Mouse (Mus musculus) limb, embryonic 11.5 days (tissue): Measurements from ENCODE around the gene Itm2b. TPM values are rescaled to one million over a fixed set of nuclear protein-coding genes. Genes with fewer than 3 reads are reported as not detected.

Experiments
- ATAC-seq: fragments of 200-750 bp; cut with Nextera tagmentation; 2 replicates; pipeline ENCODE4 v1.8.0; 2017; ENCODE audit warnings: low read depth; ENCODE audit not compliant: insufficient number of reproducible peaks, low FRiP score, low TSS enrichment
- DNase-seq: peaks from one replicate; pipeline ENCODE4 v3.0.0-alpha.2; 2015; ENCODE audit warnings: low spot score
- H3K27ac ChIP-seq: fragments of 300-500 bp; sonication (generic); replicated peaks from 2 replicates; pipeline ENCODE4 v1.5.1; 2014; ENCODE audit warnings: low read depth, mild to moderate bottlenecking, low read length
- H3K27me3 ChIP-seq: fragments of 300-500 bp; sonication (generic); 2 replicates; pipeline ENCODE4 v1.6.1; 2014; ENCODE audit warnings: mild to moderate bottlenecking, low read length, mixed read lengths; ENCODE audit not compliant: control insufficient read depth, insufficient read depth
- H3K36me3 ChIP-seq: fragments of 300-500 bp; sonication (generic); 2 replicates; pipeline ENCODE4 v1.6.1; 2014; ENCODE audit warnings: mild to moderate bottlenecking, low read length, moderate library complexity, mixed read lengths; ENCODE audit not compliant: control insufficient read depth, insufficient read depth
- H3K4me1 ChIP-seq: fragments of 300-500 bp; sonication (generic); 2 replicates; pipeline ENCODE4 v1.6.1; 2014; ENCODE audit warnings: low read length, mixed read lengths; ENCODE audit not compliant: control insufficient read depth, insufficient read depth
- H3K4me2 ChIP-seq: fragments of 300-500 bp; sonication (generic); 2 replicates; pipeline ENCODE4 v1.6.1; 2014; ENCODE audit warnings: low read depth, mild to moderate bottlenecking, moderate library complexity; ENCODE audit not compliant: severe bottlenecking
- H3K4me3 ChIP-seq: fragments of 300-500 bp; sonication (generic); 2 replicates; pipeline ENCODE4 v1.5.1; 2014; ENCODE audit warnings: low read depth, low read length
- H3K9ac ChIP-seq: fragments of 300-500 bp; sonication (generic); 2 replicates; pipeline ENCODE4 v1.6.1; 2014; ENCODE audit warnings: mild to moderate bottlenecking, low read length
- H3K9me3 ChIP-seq: fragments of 300-500 bp; sonication (generic); 2 replicates; pipeline ENCODE4 v1.6.1; 2016; ENCODE audit warnings: low read length; ENCODE audit not compliant: control insufficient read depth
- WGBS: fragments of 180-500 bp; shearing (Covaris S2); extraction: QIAGEN DNeasy Blood & Tissue Kit; methylation state at CpG from one replicate; pipeline ENCODE4 v1.1.7; 2014; 5-methylcytosine and 5-hydroxymethylcytosine counted together
- polyA plus RNA-seq: library from polyadenylated mRNA; unstranded; fragments of >200 nt; fragmentation: Nextera tagmentation; extraction: Ambion mirVana; gene quantifications from 2 replicates; pipeline ENCODE4 v1.2.1, GENCODE M21; 2014

Gene Itm2b
- polyA plus RNA-seq, 1 experiment from 2014 or later = 352 TPM

DNA sequence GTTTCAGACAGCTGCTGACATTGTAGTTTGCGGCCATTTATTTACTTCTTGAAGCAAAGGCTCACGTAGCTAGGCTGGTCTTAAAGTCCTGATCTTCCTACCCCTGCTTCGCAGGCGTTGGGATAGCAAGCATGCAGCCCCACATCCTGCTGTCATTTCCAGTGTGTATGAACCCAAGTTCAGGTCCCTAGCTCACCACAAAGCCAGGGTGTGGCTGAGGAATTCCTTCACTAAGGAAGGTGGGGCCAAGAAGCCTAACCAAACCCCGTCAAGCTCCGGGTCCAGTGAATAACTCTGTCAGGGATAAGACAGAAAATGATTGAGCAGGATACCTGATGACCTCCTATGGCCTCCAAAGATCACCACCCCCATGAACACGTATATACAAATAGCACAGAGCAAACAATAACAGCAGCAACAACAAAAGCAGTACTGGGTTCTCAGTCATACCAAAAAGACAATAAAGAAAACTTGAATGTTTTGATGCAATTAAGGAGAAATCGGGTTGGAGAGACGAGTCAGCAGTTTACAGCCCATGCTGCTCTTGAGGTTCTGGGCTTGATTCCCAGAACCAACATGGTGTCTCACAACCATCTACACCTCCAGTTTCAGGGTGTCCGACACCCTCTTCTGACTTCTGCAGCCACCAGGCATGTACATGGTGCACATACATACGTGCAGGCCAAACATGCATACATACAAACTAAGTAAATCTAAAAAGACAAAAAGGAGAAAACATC lies 17.4 kb upstream of the Itm2b start:
- WGBS = 79% methylated on average over 11 of the region's 11 CpGs
- Histone ChIP-seq H3K4me1 (no peaks in the 10 kb centered on the region), H3K9ac (no peak overlapping the region), H3K9me3 (no peaks in the 10 kb centered on the region), H3K27ac (no peak overlapping the region), H3K4me3 (no peak overlapping the region), H3K4me2 (no peak overlapping the region), H3K36me3 (no peaks in the 10 kb centered on the region), H3K27me3 (no peaks in the 10 kb centered on the region)
- no peak for DNase-seq
- no peak for ATAC-seq

- no peak overlapping the region for H3K9ac ChIP-seq
- ATAC-seq (no peak), DNase-seq (no peak)
- no peaks in the 10 kb centered on the region for H3K4me1 ChIP-seq
- H3K9me3 ChIP-seq = no peaks in the 10 kb centered on the region
- H3K4me3 ChIP-seq = no peak overlapping the region
- WGBS = 79% methylated on average over 3 of the region's 3 CpGs
- no peaks in the 10 kb centered on the region for H3K27me3 ChIP-seq
- no peak overlapping the region for H3K4me2 ChIP-seq
- no peak overlapping the region for H3K27ac ChIP-seq
- H3K36me3 ChIP-seq = no peaks in the 10 kb centered on the region
Measured at GRCm38 (mm10) chr14:73401408-73401807, 16.3 kb upstream of the Itm2b start.

- Histone ChIP-seq H3K27ac (no peak overlapping the region), H3K9ac (no peak overlapping the region), H3K9me3 (no peaks in the 10 kb centered on the region), H3K4me3 (no peak overlapping the region), H3K4me2 (no peak overlapping the region), H3K27me3 (no peaks in the 10 kb centered on the region), H3K36me3 (no peaks in the 10 kb centered on the region), H3K4me1 (no peaks in the 10 kb centered on the region)
- 51% methylated on average over 15 of the region's 15 CpGs for WGBS
- DNase-seq = no peak
- ATAC-seq = no peak
Measured at GRCm38 (mm10) chr14:73399866-73400618, 15.0 kb upstream of the Itm2b start.

DNA sequence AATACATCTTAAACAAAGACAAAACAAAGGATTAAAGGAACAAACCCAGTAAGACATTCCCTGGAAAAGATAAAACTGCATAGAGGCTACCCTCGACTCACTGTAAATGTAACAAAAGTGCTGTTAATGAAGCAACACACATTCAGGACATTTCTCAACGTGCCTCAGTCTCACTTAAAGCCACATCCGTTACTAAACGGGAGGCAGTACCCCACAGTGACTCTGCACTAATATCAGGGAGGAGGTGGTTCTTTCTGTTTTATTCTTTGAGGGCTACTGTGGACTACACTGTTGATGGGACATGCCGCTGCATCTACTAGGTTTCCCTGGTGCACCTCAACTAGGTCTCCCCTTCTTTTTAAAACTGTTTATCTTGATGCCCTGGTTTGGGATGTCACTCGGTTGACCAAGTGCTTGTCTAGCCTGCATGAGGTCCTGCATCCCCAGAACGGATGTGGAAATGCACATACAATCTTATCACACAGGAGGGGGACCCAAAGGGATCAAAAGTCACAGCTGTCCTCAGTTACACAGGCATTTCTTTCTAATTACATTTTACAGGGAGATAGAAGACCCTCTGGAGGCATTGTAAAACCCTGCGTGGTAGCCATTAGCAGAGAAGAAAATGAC lies 13.4 kb upstream of the Itm2b start:
- no peaks in the 10 kb centered on the region for H3K27me3 ChIP-seq
- 52% methylated on average over 8 of the region's 8 CpGs for WGBS
- H3K9me3 ChIP-seq = no peaks in the 10 kb centered on the region
- ATAC-seq = no peak
- no peak for DNase-seq
- no peak overlapping the region for H3K4me3 ChIP-seq
- H3K27ac ChIP-seq = no peak overlapping the region
- no peaks in the 10 kb centered on the region for H3K4me1 ChIP-seq
- no peaks in the 10 kb centered on the region for H3K36me3 ChIP-seq
- H3K4me2 ChIP-seq = no peak overlapping the region
- H3K9ac ChIP-seq = no peak overlapping the region

GRCm38 (mm10) chr14:73395750-73396149 lies 10.7 kb upstream of the Itm2b start:
- no peak for DNase-seq
- Histone ChIP-seq H3K27ac (no peak overlapping the region), H3K9me3 (no peaks in the 10 kb centered on the region), H3K9ac (no peak overlapping the region), H3K4me3 (no peak overlapping the region), H3K36me3 (no peaks in the 10 kb centered on the region), H3K4me2 (no peak overlapping the region), H3K4me1 (no peaks in the 10 kb centered on the region), H3K27me3 (no peaks in the 10 kb centered on the region)
- WGBS = 55% methylated on average over 5 of the region's 5 CpGs
- no peak for ATAC-seq

- H3K9me3 ChIP-seq = no peaks in the 10 kb centered on the region
- no peaks in the 10 kb centered on the region for H3K36me3 ChIP-seq
- ATAC-seq = no peak
- no peak overlapping the region for H3K9ac ChIP-seq
- no peak overlapping the region for H3K4me3 ChIP-seq
- H3K4me2 ChIP-seq = no peak overlapping the region
- 83% methylated on average over 5 of the region's 5 CpGs for WGBS
- H3K27ac ChIP-seq = no peak overlapping the region
- H3K27me3 ChIP-seq = no peaks in the 10 kb centered on the region
- no peak for DNase-seq
- H3K4me1 ChIP-seq = no peaks in the 10 kb centered on the region
Measured at GRCm38 (mm10) chr14:73394263-73395006, 9.3 kb upstream of the Itm2b start.

- Histone ChIP-seq H3K9me3 (no peaks in the 10 kb centered on the region), H3K9ac (no peak overlapping the region), H3K4me3 (no peak overlapping the region), H3K36me3 (no peaks in the 10 kb centered on the region), H3K4me1 (no peaks in the 10 kb centered on the region), H3K27ac (no peak overlapping the region), H3K4me2 (no peak overlapping the region), H3K27me3 (no peaks in the 10 kb centered on the region)
- 95% methylated on average over 1 of the region's 1 CpGs for WGBS
- ATAC-seq (no peak), DNase-seq (no peak)
Measured at GRCm38 (mm10) chr14:73391457-73391856, 6.4 kb upstream of the Itm2b start.

DNA sequence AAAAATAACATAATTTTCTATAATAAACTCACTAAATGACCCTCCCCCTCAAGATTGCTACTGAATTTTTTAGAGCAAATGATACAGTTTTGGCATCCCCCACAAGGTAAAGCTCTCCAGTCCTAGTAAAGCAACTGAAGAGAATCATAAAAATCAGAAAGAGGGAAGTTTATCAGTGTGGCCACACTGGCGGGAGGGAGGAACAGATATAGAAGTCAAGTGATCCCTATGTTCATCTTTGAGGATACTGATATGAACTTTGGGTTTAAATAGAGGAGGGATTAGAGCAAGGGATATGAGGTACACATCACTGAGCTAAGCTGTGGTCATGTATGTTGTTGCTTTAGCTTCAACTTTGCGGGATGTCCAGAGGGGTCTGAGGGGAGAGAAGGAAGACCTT lies 5.1 kb upstream of the Itm2b start:
- Histone ChIP-seq H3K4me3 (no peak overlapping the region), H3K4me2 (no peak overlapping the region), H3K27ac (no peak overlapping the region), H3K9ac (no peak overlapping the region), H3K36me3 (no peaks in the 10 kb centered on the region), H3K4me1 (no peaks in the 10 kb centered on the region), H3K9me3 (no peaks in the 10 kb centered on the region), H3K27me3 (no peaks in the 10 kb centered on the region)
- DNase-seq = no peak
- ATAC-seq = no peak
- 91% methylated on average over 2 of the region's 2 CpGs for WGBS
